Mouse (Mus musculus): ENCODE measurements around the gene Gm38394.

GRCm38 (mm10) chr1:133611436-133611835 is 49.7 kb downstream of the Gm38394 start:
- TF ChIP-seq CTCF (conservative IDR thresholded peaks at IDR 0.05 in 1 of 2, IDR thresholded peaks at IDR 0.05 in 1 of 2; ENCODE audit: low read depth in 2 of 2, low read length in 2 of 2) (no peak), ZMIZ1 (IDR thresholded peaks at IDR 0.05; ENCODE audit: low read depth, low read length) (no peak), EP300 (IDR thresholded peaks at IDR 0.05; ENCODE audit: low read length) (no peak)
